In genomic region chr7:136767231-136767630, GRCm38 (mm10) we compare ENCODE assay signal across 18 mouse cellular contexts.
DNase-seq lines count a peak whose midpoint lies in the region; ATAC-seq and TF ChIP-seq lines count a peak whose summit lies in the region.
"Had no signal": no experiment of that assay in that cellular context is flagged by ENCODE, and none has a peak within 500 bp of the region (broad histone marks: within the 10 kb centered on the region; RNA-seq: fewer than 3 reads in every experiment).

No protein-coding gene starts in this region.

- peaks cover 14% of the 10 kb centered on the region for H3K27me3 ChIP-seq in heart, embryonic 12.5 days (replicated peaks)
- H3K27me3 ChIP-seq in midbrain, postnatal 0 days (ENCODE audit: insufficient read depth, low read length), result no peaks in the 10 kb centered on the region
- H3K27me3 ChIP-seq in midbrain, embryonic 11.5 days (ENCODE audit: control insufficient read depth, insufficient read depth, low read length), result no peaks in the 10 kb centered on the region
- no peaks in the 10 kb centered on the region for H3K27me3 ChIP-seq in hindbrain, embryonic 14.5 days (ENCODE audit: control insufficient read depth, insufficient read depth, low read length)
- no peaks in the 10 kb centered on the region for H3K27me3 ChIP-seq in intestine, embryonic 15.5 days (replicated peaks)
- H3K27me3 ChIP-seq: embryonic facial prominence, embryonic 13.5 days; lung, embryonic 15.5 days had no signal

- no peaks in the 10 kb centered on the region for H3K36me3 ChIP-seq in heart, embryonic 12.5 days
- H3K36me3 ChIP-seq in midbrain, postnatal 0 days (ENCODE audit: insufficient read depth, low read length), result no peaks in the 10 kb centered on the region
- no peaks in the 10 kb centered on the region for H3K36me3 ChIP-seq in midbrain, embryonic 11.5 days (ENCODE audit: control insufficient read depth, insufficient read depth, low read length)
- no peaks in the 10 kb centered on the region for H3K36me3 ChIP-seq in hindbrain, embryonic 14.5 days (replicated peaks; ENCODE audit: control insufficient read depth, insufficient read depth)
- no peaks in the 10 kb centered on the region for H3K36me3 ChIP-seq in intestine, embryonic 15.5 days
- H3K36me3 ChIP-seq: embryonic facial prominence, embryonic 13.5 days; heart, embryonic 13.5 days; kidney, embryonic 15.5 days; lung, embryonic 15.5 days had no signal

- H3K9me3 ChIP-seq in heart, embryonic 12.5 days (replicated peaks), result 0 out of 2 replicates have a peak, but pooled peaks cover 4% of the 10 kb centered on the region
- no peaks in the 10 kb centered on the region for H3K9me3 ChIP-seq in midbrain, postnatal 0 days (ENCODE audit: low read length)
- no peaks in the 10 kb centered on the region for H3K9me3 ChIP-seq in midbrain, embryonic 11.5 days (ENCODE audit: control insufficient read depth, low read length)
- no peaks in the 10 kb centered on the region for H3K9me3 ChIP-seq in hindbrain, embryonic 14.5 days (ENCODE audit: control insufficient read depth, low read length)
- no peaks in the 10 kb centered on the region for H3K9me3 ChIP-seq in intestine, embryonic 15.5 days
- H3K9me3 ChIP-seq: embryonic facial prominence, embryonic 13.5 days; heart, embryonic 13.5 days; kidney, embryonic 15.5 days; lung, embryonic 15.5 days had no signal

- TF ChIP-seq CTCF in midbrain, postnatal 0 days (IDR thresholded peaks at IDR 0.05), result no peak

- no peak for ATAC-seq in heart, embryonic 12.5 days (ENCODE audit: insufficient number of reproducible peaks, low FRiP score)
- ATAC-seq in midbrain, postnatal 0 days (ENCODE audit: low FRiP score), result no peak
- ATAC-seq in midbrain, embryonic 11.5 days (ENCODE audit: low FRiP score), result no peak
- no peak for ATAC-seq in hindbrain, embryonic 14.5 days (ENCODE audit: low FRiP score)
- no peak for ATAC-seq in intestine, embryonic 15.5 days

- H3K27ac ChIP-seq in heart, embryonic 12.5 days (ENCODE audit: poor library complexity, severe bottlenecking), result no peak overlapping the region
- no peak overlapping the region for H3K27ac ChIP-seq in midbrain, postnatal 0 days (ENCODE audit: low read depth, low read length)
- H3K27ac ChIP-seq in midbrain, embryonic 11.5 days (ENCODE audit: low read depth, low read length), result no peak overlapping the region
- no peak overlapping the region; the same call in 1 of the 2 replicates for H3K27ac ChIP-seq in hindbrain, embryonic 14.5 days
- no peak overlapping the region for H3K27ac ChIP-seq in intestine, embryonic 15.5 days
- H3K27ac ChIP-seq: embryonic facial prominence, embryonic 13.5 days; heart, embryonic 13.5 days; kidney, embryonic 15.5 days; layer of hippocampus, adult 2 months; lung, embryonic 15.5 days had no signal

- no peak overlapping the region for H3K4me3 ChIP-seq in heart, embryonic 12.5 days
- H3K4me3 ChIP-seq in midbrain, postnatal 0 days (ENCODE audit: low read depth, low read length), result no peak overlapping the region
- H3K4me3 ChIP-seq in midbrain, embryonic 11.5 days (ENCODE audit: low read depth, low read length), result no peak overlapping the region
- no peak overlapping the region for H3K4me3 ChIP-seq in hindbrain, embryonic 14.5 days (replicated peaks; ENCODE audit: low read length)
- no peak overlapping the region for H3K4me3 ChIP-seq in intestine, embryonic 15.5 days (replicated peaks)
- H3K4me3 ChIP-seq: embryonic facial prominence, embryonic 13.5 days; heart, embryonic 13.5 days; kidney, embryonic 15.5 days; layer of hippocampus, adult 2 months; lung, embryonic 15.5 days had no signal

- no peak overlapping the region for H3K4me2 ChIP-seq in heart, embryonic 12.5 days
- H3K4me2 ChIP-seq in midbrain, postnatal 0 days (ENCODE audit: low read depth, low read length, poor library complexity, severe bottlenecking), result no peak overlapping the region
- H3K4me2 ChIP-seq in midbrain, embryonic 11.5 days, result no peak overlapping the region
- H3K4me2 ChIP-seq in hindbrain, embryonic 14.5 days (replicated peaks), result no peak overlapping the region
- no peak overlapping the region for H3K4me2 ChIP-seq in intestine, embryonic 15.5 days (replicated peaks)
- H3K4me2 ChIP-seq: embryonic facial prominence, embryonic 13.5 days; heart, embryonic 13.5 days; kidney, embryonic 15.5 days; liver, embryonic 11.5 days; lung, embryonic 15.5 days had no signal

- WGBS in heart, embryonic 12.5 days, result 57% methylated on average over 9 of the region's 9 CpGs
- WGBS in midbrain, postnatal 0 days, result 70% methylated on average over 9 of the region's 9 CpGs
- WGBS in midbrain, embryonic 11.5 days, result 62% methylated on average over 9 of the region's 9 CpGs
- 40% methylated on average over 9 of the region's 9 CpGs for WGBS in hindbrain, embryonic 14.5 days
- WGBS in intestine, embryonic 15.5 days, result 66% methylated on average over 9 of the region's 9 CpGs

- 0 out of 2 replicates have a peak, but pooled peaks cover 4% of the 10 kb centered on the region for H3K4me1 ChIP-seq in heart, embryonic 12.5 days (replicated peaks)
- H3K4me1 ChIP-seq in midbrain, postnatal 0 days (ENCODE audit: insufficient read depth, low read length), result no peaks in the 10 kb centered on the region
- H3K4me1 ChIP-seq in midbrain, embryonic 11.5 days (ENCODE audit: control insufficient read depth, insufficient read depth, low read length), result no peaks in the 10 kb centered on the region
- H3K4me1 ChIP-seq in hindbrain, embryonic 14.5 days (replicated peaks; ENCODE audit: control insufficient read depth, insufficient read depth, low read length), result no peaks in the 10 kb centered on the region
- no peaks in the 10 kb centered on the region for H3K4me1 ChIP-seq in intestine, embryonic 15.5 days (replicated peaks)
- H3K4me1 ChIP-seq: heart, embryonic 13.5 days; lung, embryonic 15.5 days had no signal

- DNase-seq in heart, adult 11 months, result peak; percentile 94
- DNase-seq in midbrain, postnatal 0 days (ENCODE audit: low spot score), result peak; percentile 71
- DNase-seq in midbrain, embryonic 11.5 days (ENCODE audit: low spot score, missing footprints), result no peak
- peak; percentile 43 for DNase-seq in hindbrain, embryonic 14.5 days (ENCODE audit: low spot score)
- no peak for DNase-seq in layer of hippocampus, adult 8-10 months (ENCODE audit: low spot score in 2 of 2)
- no peak for DNase-seq in spleen, postnatal 36 days (ENCODE audit: low spot score in 2 of 2)
- DNase-seq: B cell, adult 2 months; cerebellum, adult 11 months; right cerebral cortex, postnatal 14 days; thymus, postnatal 36 days had no signal

- no peak overlapping the region for H3K9ac ChIP-seq in heart, embryonic 12.5 days
- H3K9ac ChIP-seq in midbrain, postnatal 0 days (replicated peaks; ENCODE audit: low read length, poor library complexity, severe bottlenecking), result no peak overlapping the region
- no peak overlapping the region for H3K9ac ChIP-seq in midbrain, embryonic 11.5 days (ENCODE audit: low read length)
- no peak overlapping the region for H3K9ac ChIP-seq in hindbrain, embryonic 14.5 days
- no peak overlapping the region for H3K9ac ChIP-seq in intestine, embryonic 15.5 days
- H3K9ac ChIP-seq: embryonic facial prominence, embryonic 13.5 days; heart, embryonic 13.5 days; kidney, embryonic 15.5 days; lung, embryonic 15.5 days had no signal

Comparison
In these comparisons a context has a peak if more than half of its experiments do, and no peak if none do; other contexts are left out.
1. DNase-seq: peak in heart, adult 11 months (single experiment), midbrain, postnatal 0 days (single experiment) and hindbrain, embryonic 14.5 days (single experiment); none in midbrain, embryonic 11.5 days (single experiment), layer of hippocampus, adult 8-10 months (0 of 2) and spleen, postnatal 36 days (0 of 2).